Mouse (Mus musculus) adrenal gland, adult 8-10 months (tissue): ENCODE results near the gene Lrp10. TPM values are rescaled to one million over a fixed set of nuclear protein-coding genes. Genes with fewer than 3 reads are reported as not detected.
A peak's percentile ranks its signal among the peaks of the same experiment; 100 is the strongest.

Experiments used
- DNase-seq: peaks from one replicate; pipeline ENCODE4 v3.0.0; 2022
- total RNA-seq, 4 experiments: library from RNA; stranded (reverse); gene quantifications; 2 replicates each; pipeline ENCODE4 v1.2.4; 2022

Gene Lrp10
- total RNA-seq, 4 experiments from 2014 or later: 119 to 147 (median 137) TPM

DNA sequence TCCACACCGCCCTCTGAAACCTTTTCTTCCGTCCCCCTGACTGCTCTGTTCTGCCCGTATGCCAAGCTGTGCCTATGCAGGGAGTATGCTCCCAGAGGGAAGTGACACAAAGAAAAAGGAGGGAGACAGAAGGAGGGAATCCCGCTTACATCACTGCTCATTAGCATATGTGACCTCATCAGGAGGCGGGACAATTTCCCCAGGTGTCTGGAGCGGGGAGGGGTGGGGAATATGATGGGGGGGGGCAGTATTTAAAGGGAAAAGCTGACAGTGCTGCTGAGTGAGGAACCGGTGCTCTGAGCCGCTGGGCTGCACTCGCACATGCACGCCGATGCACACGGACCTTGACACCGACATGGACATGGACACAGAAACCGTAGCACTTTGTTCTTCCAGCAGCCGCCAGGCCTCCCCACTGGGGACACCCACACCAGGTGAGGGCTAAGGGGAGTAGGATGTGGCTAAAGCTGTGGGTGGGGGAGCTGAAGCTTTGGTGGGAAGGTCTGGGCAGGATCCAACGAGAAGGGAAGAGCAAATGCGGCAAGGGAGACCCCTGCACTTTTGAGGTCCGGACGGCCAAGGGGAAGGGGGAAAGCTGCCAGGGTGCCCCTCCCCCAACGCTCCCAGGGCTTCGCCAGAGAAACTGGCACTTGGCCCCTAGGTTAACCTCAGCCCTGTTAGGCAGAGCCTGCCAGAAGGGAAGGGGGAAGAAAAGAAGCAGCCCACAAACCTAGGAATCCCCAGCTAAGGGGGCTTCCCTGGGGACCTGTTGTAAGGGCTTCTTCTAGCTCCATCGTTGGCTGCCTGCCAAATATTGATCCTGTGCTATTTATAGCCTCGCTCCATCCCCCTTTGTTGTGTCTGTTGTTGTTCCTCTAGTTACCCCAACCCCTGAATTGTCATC, 12.3 kb downstream of the Lrp10 start, which contains the start of gene Rem2:
Gene Rem2, plus strand, starts transcription at position 160 of the 904 bp plus-strand sequence.
- peak; percentile 32 for DNase-seq

DNA sequence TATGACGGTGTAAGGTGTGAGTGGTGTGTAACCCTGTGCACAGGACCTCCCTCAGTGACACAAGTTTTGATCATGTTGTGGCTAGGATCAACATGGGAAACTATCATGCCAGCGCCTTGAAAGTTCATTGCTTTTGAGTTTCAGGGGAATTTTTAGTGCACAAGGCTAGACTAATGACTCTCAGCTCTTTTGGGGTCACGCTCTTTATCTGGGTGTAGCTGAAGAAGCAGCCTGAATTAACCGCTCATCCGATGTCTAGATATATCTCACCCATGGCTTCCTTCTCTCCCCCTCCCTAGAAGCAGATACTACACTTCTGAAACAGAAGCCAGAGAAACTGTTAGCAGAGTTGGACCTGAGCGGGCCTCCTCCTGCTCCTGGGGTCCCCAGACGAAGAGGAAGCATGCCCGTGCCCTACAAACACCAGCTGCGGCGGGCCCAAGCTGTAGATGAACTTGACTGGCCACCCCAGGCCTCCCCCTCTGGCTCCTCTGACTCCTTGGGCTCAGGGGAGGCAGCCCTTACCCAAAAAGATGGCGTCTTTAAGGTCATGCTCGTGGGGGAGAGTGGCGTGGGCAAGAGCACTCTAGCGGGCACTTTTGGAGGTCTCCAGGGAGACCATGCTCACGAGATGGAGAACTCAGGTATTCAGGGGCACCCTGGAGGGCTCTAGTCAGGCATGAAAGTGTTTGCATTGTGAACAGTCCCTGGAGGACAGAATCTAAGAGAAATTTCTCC, 13.4 kb downstream of the Lrp10 start:
- no peak for DNase-seq

DNA sequence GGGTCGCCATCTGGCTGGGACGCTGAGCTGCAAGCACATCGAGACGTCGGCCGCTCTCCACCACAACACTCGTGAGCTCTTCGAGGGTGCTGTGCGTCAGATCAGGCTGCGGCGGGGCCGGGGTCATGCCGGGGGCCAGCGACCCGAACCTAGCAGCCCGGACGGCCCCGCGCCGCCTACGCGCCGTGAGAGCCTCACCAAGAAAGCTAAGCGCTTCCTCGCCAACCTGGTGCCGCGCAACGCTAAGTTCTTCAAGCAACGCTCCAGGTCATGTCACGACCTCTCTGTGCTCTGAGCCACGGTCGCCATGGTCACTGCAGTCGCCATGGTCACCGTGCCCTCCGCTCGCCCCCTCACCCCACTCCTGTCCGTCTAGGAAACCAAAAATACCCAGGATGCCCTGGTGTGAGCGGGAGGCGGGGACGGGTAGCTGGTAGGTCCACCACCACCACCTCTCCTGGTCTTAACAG, 15.5 kb downstream of the Lrp10 start:
- DNase-seq: peak; percentile 30

DNA sequence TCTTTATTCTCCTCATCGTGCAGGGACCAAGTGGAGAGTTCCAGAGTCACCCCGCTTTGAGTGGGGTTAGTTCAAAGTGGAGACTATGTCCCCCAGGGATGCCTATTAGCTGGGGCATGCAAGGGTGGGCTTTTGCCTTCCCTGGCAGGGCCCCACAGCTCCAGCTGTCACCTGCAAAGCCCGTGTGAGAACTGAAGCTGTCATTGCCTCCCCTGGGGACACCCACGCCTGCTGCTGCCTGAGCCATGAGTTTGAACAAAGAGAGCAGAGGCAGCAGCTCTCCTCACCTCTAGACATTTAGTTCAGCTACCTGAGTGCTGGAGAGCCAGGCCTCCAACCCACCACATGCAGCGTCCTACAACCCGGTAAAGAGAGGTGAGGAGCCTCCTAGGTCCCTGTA, 16.7 kb downstream of the Lrp10 start:
- no peak for DNase-seq

DNA sequence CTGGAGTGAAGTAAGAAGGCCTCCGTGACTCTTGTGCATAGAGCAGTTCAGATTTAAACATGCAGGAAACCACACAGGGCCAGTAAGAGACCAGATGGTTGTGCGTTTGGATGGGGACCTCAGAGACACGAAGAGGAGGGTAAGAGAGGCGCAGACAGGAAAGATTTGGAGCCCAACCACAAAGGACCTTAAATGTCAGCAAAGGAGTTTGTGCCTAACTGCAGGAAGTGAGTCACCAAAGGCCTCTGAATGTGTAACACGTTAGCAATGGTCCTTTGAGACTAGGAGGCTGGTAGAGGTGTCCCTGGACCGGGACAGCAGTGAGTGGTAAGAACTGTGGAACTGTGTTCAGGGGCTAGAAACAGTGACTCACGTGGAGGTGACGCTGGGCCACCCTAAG, 17.5 kb downstream of the Lrp10 start:
- DNase-seq: peak; percentile 55

DNA sequence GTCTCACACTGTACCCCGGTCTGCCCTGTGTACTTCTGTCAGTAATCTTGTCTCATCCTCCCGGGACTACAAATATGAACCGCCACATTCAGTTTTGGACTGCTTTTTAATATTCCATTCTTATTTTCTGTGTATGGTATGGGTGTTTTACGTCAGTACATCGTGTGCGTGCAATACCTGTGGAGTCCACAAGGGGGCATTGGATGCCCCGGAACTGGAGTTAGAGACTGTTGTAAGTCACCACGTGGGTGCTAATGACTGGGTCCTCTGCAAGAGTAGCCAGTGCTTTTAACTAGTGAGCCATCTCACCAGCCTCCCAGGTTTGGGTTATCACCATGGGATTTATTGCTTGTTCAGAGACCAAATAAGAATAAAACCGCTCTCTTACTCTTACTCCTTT, 18.6 kb downstream of the Lrp10 start:
- no peak for DNase-seq

DNA sequence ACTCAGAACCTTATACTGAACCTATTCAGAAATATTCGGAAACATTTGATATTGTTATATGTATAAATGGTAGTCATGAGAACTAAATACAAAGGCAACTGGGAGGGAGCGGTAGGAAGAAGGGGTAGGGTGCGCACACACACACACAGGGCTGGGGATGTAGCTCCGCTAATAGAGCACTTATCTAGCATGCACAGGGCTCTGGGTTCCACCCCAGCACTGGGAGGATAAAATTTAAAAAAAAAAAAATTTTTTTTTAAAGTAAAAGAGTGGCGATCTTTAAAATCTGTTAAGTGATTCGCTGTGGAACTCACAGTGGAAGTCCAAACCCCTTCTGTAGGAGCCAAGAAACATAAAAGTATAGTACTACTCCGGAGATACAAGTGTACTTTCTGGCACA, 22.0 kb downstream of the Lrp10 start:
- DNase-seq: no peak

DNA sequence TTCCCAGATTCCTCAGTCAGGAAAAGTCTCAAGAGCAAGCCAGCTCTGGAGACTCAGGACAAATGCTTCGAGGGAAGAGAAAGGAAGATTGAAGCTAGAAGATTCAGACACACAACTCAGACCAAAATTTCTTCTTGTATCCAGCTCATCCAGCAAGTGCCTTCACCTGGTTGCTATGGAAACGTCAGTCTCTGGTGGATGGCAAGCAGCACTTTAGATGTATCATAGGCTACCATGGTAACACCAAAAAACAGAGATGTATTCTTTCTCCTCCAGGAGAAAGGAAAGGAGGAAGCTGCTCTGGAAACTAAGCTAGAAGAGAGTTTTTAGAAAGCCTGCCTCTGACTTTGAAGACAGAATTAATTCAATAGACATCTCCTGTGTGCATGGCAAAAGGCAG, 23.8 kb downstream of the Lrp10 start:
- DNase-seq: no peak

DNA sequence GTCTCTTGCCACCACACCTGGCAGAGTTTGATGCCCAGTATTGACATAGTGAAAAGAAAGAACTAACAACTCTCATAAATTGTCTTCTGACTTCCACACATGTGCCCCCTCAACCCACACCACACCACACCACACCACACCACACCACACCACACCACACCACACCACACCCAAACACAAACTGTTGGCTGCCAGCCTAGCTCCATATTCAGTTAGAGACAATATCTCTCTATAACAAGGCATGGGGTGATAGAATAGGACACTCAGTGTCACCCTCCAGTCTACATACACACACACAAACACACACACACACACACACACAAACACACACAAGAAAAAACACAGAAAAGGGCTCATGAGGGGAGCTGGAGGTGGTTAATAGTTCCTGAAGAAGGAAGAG, 24.4 kb downstream of the Lrp10 start:
- DNase-seq: no peak

DNA sequence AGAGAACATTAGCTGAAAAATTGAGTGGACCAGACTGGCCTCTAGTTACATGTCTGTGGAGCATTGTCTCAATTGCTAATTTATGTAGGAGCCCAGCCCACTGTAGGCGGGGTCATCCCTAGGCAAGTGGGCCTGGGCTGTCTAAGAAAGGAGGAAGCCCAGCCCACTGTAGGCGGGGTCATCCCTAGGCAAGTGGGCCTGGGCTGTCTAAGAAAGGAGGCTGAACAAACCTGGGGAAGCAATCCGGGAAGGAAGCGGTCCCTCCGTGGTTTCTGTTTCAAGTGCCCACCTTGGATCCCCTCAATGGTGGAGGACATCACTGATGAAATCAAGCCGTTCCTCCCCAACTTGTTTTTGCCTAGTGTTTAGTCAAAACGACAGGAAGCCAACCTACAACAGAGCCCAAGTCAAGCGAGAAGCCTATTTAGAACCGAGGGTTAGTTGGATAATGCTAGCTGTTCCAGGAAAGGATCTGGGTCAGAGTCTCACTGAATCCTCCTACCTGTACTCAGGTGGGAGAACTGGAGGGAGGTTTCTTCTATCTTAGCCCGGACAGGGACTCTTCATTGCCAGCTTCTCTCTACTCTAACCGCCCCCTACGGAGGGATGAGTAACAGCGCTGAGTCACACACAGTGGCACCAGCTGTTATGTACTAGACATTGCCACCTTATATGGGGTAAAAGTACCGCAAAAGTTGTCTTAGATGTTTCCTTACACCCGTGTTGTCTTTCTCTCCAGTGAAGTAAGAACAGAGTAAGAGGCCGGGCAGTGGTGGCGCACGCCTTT, 28.6 kb downstream of the Lrp10 start:
- DNase-seq: no peak

DNA sequence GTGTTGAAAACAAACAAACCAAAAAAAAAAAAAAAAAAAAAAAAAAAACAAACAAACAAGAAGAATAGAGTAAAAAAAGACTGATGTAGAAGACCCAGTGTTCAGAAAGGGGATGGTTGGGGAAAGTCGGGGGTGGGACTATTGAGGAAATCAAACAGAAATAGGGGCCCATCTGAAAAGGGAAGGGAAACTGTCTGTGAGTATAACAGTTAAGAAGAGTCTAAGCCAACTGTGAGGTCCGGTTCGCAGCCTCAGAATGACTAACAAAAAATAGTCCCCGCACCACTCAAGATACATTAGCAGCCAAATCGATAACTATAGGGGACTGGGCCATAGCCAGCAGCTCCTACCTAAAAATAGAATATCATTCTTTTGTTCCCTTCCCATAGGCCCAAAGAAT, 29.3 kb downstream of the Lrp10 start:
- no peak for DNase-seq

DNA sequence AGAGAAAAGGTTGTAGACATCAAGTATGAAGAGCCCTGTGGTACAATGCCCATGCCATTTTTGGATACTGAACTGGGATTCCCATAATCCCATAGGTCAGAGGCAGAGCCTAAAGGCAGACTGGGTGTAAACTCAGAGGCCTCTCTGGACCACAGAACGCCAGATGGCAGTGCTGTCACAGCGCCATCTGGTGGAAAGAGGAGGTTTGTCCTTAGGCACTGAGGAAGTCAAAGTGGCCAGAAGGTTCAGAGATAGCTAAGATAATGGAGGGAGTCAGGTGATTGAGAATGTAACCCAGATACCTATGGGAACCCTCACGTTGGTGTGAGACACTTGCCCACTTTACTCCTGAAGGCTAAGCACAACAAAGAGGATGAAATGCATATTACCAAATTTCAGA, 30.3 kb downstream of the Lrp10 start:
- no peak for DNase-seq

DNA sequence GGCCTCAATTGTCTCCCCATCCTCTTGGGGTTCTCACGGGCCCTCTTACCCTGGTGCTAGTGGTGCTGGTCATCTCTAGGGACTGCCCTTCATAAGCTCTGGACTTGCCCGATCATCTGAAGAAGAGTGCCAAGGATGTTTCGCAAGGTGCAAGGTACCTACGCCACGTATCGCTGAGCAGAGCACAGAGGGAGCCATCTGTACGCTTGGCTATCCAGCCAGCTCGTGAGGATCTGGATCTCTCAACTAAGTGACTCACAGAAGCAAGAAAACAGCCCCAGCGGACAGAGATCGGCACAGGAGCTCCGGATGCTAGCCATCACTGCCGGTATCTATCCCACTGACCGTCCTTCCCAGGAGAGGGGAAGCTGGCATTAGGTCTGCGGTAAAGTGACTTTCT, 32.8 kb downstream of the Lrp10 start:
- DNase-seq: no peak

DNA sequence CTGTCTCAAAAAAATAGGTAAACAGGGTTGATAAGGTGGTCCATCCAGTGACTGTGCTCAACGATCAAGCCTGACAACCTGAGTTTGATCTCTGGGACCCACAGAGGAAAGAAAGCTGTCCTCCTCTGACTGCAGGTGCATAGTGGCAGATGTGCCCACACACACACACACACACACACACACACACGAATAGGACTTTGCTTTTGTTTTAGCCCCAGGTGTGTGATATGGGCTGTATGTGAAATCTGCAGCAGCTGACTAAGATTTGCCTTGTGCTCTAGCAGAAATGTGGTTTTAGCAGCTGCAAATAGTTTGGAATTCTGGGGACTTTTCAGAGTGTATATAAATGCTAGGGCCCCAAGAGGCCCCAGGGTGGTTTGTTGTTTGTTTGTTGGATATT, 35.4 kb downstream of the Lrp10 start:
- no peak for DNase-seq

DNA sequence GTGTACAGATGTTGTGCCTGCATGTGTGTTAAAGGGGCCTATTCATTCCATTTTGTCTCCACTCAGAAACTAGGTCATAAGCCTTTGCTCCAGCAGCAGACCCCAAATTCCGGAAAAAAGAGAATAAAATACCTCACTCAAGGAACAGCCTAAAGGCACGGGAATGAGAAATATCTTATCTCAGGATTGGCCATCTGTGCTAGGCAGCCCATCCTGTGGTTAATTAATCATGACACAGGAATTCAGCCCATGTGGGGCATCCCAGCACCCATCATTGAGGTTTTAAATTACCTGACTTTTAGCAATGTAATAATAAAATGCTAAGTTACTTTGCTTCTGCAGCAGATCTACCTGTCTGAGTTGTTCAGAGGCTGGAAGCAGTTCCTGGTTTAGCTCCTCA, 37.4 kb downstream of the Lrp10 start:
- DNase-seq: no peak

DNA sequence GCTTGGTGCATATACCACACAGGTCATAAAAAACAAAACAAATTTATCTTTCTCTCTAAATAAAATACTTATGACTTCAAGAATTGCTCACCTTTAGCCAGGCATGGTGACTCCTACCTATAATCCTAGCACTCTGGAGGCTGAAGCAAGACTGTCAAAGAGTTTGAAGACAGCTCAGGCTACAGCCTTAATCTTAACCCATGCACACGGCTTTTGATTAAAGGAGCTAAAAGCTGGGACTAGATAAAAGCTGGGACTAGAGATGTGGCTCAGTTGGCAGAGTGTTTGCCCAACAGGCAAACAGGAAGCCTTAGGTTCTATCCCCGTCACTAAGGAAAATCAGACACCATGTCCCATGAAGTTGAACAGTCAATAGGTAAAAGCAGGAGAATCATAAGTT, 39.2 kb downstream of the Lrp10 start:
- no peak for DNase-seq

DNA sequence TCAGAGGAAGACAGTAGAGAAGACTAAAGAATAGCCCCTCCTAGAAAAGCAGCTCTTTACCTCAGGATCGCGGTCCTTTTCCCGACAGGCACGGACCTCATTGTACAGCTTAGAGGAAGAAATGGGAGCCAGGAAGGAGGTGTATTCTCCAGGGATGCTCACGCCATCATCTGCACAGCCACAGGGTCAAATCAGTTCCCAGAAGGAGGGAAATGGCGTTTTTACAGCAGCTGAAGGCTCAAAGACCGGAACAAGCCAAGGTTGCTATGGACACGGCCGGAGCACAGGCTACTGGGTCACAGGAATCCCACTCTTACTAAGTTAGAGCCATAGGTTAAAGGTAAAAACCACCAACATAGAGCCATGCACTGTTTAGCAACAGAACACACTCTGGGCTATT, 45.8 kb downstream of the Lrp10 start:
- DNase-seq: no peak

DNA sequence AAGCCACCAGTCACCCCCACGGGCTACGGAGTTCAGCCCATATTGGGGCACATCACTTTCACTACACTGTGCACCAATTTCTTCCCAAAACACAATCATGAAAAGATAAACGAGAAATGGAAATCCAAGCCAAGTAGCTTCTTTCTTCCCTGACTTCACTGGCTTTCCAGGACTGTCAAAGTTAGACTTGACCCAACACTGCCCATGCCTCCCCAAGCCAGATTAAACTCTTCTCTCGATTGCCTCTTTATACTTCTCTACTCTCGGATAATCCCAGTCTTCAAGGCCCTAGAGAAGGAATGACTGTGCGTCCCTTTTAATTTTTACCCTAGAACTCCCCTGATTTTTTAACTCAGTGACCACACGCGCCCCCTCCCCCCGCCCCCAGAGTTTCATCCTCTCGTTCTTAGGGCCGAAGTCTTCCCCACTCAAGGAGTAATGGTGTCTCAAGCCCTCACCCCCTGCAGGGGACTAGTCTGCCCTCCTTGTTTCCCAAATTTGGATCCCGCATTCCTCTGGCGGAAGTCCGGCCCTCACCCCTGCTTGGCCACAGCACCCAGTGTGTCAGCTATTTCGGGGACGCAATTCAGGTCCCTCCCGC, 52.9 kb downstream of the Lrp10 start:
- no peak for DNase-seq
